Mouse (Mus musculus): ENCODE measurements at regions not wholly inside any gene's neighbourhood (a gene's known extent, or its start where the extent isn't known, plus 50 kb on each side); places are given as distances from the start of the nearest gene placed in this dataset.

DNA sequence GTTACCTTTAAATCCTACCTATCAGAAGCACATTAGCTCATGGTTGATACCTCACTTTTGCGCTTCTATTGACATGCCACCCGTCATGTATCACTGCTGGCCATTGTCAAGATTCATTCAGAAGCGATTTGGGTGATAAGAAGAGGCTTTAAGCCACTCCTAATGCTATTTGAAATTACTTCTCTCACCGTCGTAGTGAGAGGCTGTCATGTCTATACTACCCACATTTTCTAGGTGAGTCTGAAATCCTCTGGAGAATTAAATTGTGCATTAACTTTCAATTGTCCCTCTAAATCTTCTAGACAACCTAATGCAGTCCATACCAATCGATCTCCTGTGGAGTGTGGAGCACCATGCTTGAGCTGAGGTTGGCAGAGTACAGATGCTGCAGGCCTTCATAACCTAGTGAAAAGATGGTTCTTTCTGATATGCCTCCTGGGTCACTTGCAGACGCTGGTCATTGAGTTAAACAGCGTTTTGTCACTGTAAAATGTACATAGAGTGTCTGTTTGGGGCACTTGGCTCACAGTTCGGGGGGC lies 312.5 kb downstream of the Hace1 start:
- in situ Hi-C loops (cut with MboI; ENCODE audit: low pct_ligation_motif_present, low pct_unique_long_range_greater_than_20kb, low sequenced_read_pairs): no loop called here
- H3K79me2 ChIP-seq (replicated peaks; ENCODE audit: control insufficient read depth, extremely low read depth, insufficient read depth, poor library complexity, severe bottlenecking): no peaks in the 10 kb centered on the region

DNA sequence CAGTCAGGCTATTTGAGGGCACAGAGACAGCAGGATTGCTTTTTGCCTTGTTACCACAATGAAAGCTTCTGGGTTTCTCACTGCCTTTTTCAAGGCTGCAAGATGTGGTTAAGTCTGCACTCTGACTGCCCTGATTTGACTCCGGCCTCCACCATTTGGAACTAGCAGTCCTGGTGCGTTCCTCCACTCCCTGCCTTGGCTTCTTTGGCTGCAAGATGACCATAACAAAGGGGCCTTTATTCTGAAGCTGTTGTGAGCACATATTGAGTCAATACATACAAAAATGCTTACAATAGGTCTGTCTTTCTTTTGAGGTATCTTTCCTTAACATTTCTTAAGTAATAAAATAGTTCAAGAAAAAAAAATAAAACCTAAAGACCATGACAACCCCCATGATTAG lies 314.8 kb downstream of the Hace1 start:
- Histone ChIP-seq H3K4me3 (replicated peaks in 1 of 3; ENCODE audit: low read depth in 2 of 3, low read length in 2 of 3, poor library complexity in 1 of 3) (no peak overlapping the region), H3K27ac (ENCODE audit: insufficient read depth, low read depth) (no peak overlapping the region), H3K79me2 (replicated peaks; ENCODE audit: control insufficient read depth, extremely low read depth, insufficient read depth, poor library complexity, severe bottlenecking) (no peaks in the 10 kb centered on the region), H3K4me1 (ENCODE audit: control insufficient read depth in 1 of 2, insufficient read depth in 2 of 2) (no peaks in the 10 kb centered on the region), H3K4me2 (ENCODE audit: insufficient read depth, low read depth, poor library complexity, severe bottlenecking) (no peak overlapping the region), H3K9me3 (replicated peaks; ENCODE audit: low read length) (no peaks in the 10 kb centered on the region), H3K27me3 (replicated peaks) (no peaks in the 10 kb centered on the region), H3K36me3 (replicated peaks in 1 of 2; ENCODE audit: control insufficient read depth in 1 of 2, insufficient read depth in 1 of 2, low read length in 1 of 2) (no peaks in the 10 kb centered on the region), H3K9ac (ENCODE audit: insufficient read depth, low read depth) (no peak overlapping the region)
- no peak for TF ChIP-seq MYC (IDR thresholded peaks at IDR 0.05; ENCODE audit: low read depth, low read length)
- in situ Hi-C loops (cut with MboI; ENCODE audit: low pct_ligation_motif_present, low pct_unique_long_range_greater_than_20kb, low sequenced_read_pairs) (no loop called here), dilution Hi-C loops (cut with MboI; ENCODE audit: extremely low pct_ligation_motif_present, extremely low pct_unique_long_range_greater_than_20kb, low sequenced_read_pairs) (no loop called here)
- DNase-seq (ENCODE audit: extremely low read depth): no peak

More for the DNA sequence above, 312.5 kb downstream of the Hace1 start:
- Histone ChIP-seq H3K27ac (ENCODE audit: insufficient read depth, low read depth) (no peak overlapping the region), H3K4me1 (ENCODE audit: control insufficient read depth in 1 of 2, insufficient read depth in 2 of 2) (no peaks in the 10 kb centered on the region), H3K4me3 (replicated peaks in 1 of 3; ENCODE audit: low read depth in 2 of 3, low read length in 2 of 3, poor library complexity in 1 of 3) (no peak overlapping the region), H3K9me3 (replicated peaks; ENCODE audit: low read length) (no peaks in the 10 kb centered on the region), H3K36me3 (replicated peaks in 1 of 2; ENCODE audit: control insufficient read depth in 1 of 2, insufficient read depth in 1 of 2, low read length in 1 of 2) (no peaks in the 10 kb centered on the region), H3K9ac (ENCODE audit: insufficient read depth, low read depth) (no peak overlapping the region), H3K27me3 (replicated peaks) (no peaks in the 10 kb centered on the region), H3K4me2 (ENCODE audit: insufficient read depth, low read depth, poor library complexity, severe bottlenecking) (no peak overlapping the region)
- no peak for DNase-seq (ENCODE audit: extremely low read depth)
- dilution Hi-C loops (cut with MboI; ENCODE audit: extremely low pct_ligation_motif_present, extremely low pct_unique_long_range_greater_than_20kb, low sequenced_read_pairs): no loop called here
- no peak for TF ChIP-seq TCF12 (IDR thresholded peaks at IDR 0.05; ENCODE audit: low read depth, low read length)
- TF ChIP-seq E2F4 (IDR thresholded peaks at IDR 0.05; ENCODE audit: insufficient replicate concordance, low read depth, low read length): no peak
- TF ChIP-seq RAD21 (IDR thresholded peaks at IDR 0.05; ENCODE audit: low read depth, low read length): no peak
- TF ChIP-seq MAFK (IDR thresholded peaks at IDR 0.05; ENCODE audit: insufficient replicate concordance, low read length): no peak
- TF ChIP-seq UBTF (IDR thresholded peaks at IDR 0.05; ENCODE audit: low read depth, low read length): no peak
- TF ChIP-seq MAX (IDR thresholded peaks at IDR 0.05; ENCODE audit: low read length): no peak
- TF ChIP-seq HCFC1 (IDR thresholded peaks at IDR 0.05; ENCODE audit: low read depth, low read length): no peak
- TF ChIP-seq ZNF384 (IDR thresholded peaks at IDR 0.05; ENCODE audit: low read depth, low read length): no peak
- no peak for TF ChIP-seq MAZ (IDR thresholded peaks at IDR 0.05; ENCODE audit: low read depth, low read length)
- TF ChIP-seq POLR2AphosphoS2 (IDR thresholded peaks at IDR 0.05; ENCODE audit: low read depth, low read length): no peak

DNA sequence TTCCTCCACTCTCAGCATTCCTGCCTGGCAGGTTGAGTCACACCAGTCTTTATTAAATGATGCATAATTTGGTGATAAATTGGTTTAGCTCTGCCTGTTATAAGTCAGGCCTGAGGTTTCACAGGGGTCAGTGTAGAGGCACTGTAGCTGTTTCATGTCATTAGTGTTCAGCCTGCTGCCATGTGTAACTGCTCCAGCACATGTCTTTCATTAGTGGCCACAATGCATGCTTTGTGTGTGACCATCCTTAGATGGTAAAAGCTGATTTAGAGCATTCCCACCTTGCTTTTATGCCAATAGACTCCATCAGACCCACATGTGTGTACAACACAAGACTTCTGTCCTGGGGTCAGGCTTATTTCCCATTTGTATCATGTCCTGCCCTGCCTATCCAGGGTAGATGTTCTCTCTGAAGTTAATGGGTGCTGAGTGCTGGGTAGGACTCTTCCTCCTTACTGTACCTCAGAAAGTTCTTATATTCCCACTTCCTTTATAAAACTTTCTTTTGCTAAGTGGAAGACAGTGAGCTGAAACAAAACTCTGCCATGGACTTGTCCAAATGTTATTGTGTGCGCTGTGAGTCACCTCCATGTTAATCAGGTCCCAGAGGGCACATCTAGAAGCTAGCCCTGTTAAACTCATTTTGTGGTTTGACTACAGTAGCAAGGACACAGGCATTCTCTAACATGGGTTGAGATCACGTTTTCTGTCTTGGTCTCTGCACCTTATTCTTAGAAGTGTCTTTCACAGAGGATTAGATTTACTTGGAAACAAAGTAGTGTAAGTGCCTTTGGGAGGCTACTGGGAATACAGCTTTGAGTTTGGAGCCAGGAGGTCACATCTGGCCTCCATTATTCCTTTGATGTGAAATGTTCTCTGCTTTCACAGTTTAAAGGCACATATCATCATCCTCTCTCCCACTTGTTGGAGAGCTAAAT lies 316.5 kb downstream of the Hace1 start:
- in situ Hi-C loops (cut with MboI; ENCODE audit: low pct_ligation_motif_present, low pct_unique_long_range_greater_than_20kb, low sequenced_read_pairs) (no loop called here), dilution Hi-C loops (cut with MboI; ENCODE audit: extremely low pct_ligation_motif_present, extremely low pct_unique_long_range_greater_than_20kb, low sequenced_read_pairs) (no loop called here)
- H3K9me3 ChIP-seq (replicated peaks; ENCODE audit: low read length): no peaks in the 10 kb centered on the region
- H3K9ac ChIP-seq (ENCODE audit: insufficient read depth, low read depth): no peak overlapping the region
- no peak overlapping the region for H3K4me2 ChIP-seq (ENCODE audit: insufficient read depth, low read depth, poor library complexity, severe bottlenecking)
- no peak overlapping the region for H3K27ac ChIP-seq (ENCODE audit: insufficient read depth, low read depth)
- H3K4me1 ChIP-seq (ENCODE audit: control insufficient read depth in 1 of 2, insufficient read depth in 2 of 2): no peaks in the 10 kb centered on the region
- H3K4me3 ChIP-seq (replicated peaks in 1 of 3; ENCODE audit: low read depth in 2 of 3, low read length in 2 of 3, poor library complexity in 1 of 3): no peak overlapping the region
- H3K36me3 ChIP-seq (replicated peaks in 1 of 2; ENCODE audit: control insufficient read depth in 1 of 2, insufficient read depth in 1 of 2, low read length in 1 of 2): no peaks in the 10 kb centered on the region
- TF ChIP-seq ELF1 (IDR thresholded peaks at IDR 0.05; ENCODE audit: low read depth, low read length) (no peak), TBP (conservative IDR thresholded peaks at IDR 0.05; ENCODE audit: low read depth, low read length) (no peak), HCFC1 (IDR thresholded peaks at IDR 0.05; ENCODE audit: low read depth, low read length) (no peak), MAX (IDR thresholded peaks at IDR 0.05; ENCODE audit: low read length) (no peak), CHD1 (IDR thresholded peaks at IDR 0.05; ENCODE audit: low read depth, low read length) (no peak), POLR2AphosphoS2 (IDR thresholded peaks at IDR 0.05; ENCODE audit: low read depth, low read length) (no peak)
- DNase-seq (ENCODE audit: extremely low read depth): no peak
- no peaks in the 10 kb centered on the region for H3K27me3 ChIP-seq (replicated peaks)
- no peaks in the 10 kb centered on the region for H3K79me2 ChIP-seq (replicated peaks; ENCODE audit: control insufficient read depth, extremely low read depth, insufficient read depth, poor library complexity, severe bottlenecking)
